Mouse (Mus musculus): Measurements from ENCODE around the gene Clcn6.

Gene Clcn6

GRCm38 (mm10) chr4:148040029-148040830 is 1.6 kb upstream of the Clcn6 start:
- DNase-seq (ENCODE audit: low read depth, low spot score), result peak; percentile 46

- DNase-seq (ENCODE audit: low read depth, low spot score), result peak; percentile 36
These were observed 820 bp upstream of the Clcn6 start for GRCm38 (mm10) chr4:148039254-148040028.

GRCm38 (mm10) chr4:148038079-148038599 is 482 bp downstream of the Clcn6 start:
- DNase-seq (ENCODE audit: low read depth, low spot score), result peak; percentile 56

GRCm38 (mm10) chr4:148035440-148035839 is 3.2 kb downstream of the Clcn6 start:
- no peak for DNase-seq (ENCODE audit: low read depth, low spot score)

- DNase-seq (ENCODE audit: low read depth, low spot score), result no peak
These were observed 4.7 kb downstream of the Clcn6 start for GRCm38 (mm10) chr4:148033858-148034410.

- no peak for DNase-seq (ENCODE audit: low read depth, low spot score)
These were observed 8.1 kb downstream of the Clcn6 start for GRCm38 (mm10) chr4:148030506-148030905.

GRCm38 (mm10) chr4:148029297-148029696 is 9.3 kb downstream of the Clcn6 start:
- no peak for DNase-seq (ENCODE audit: low read depth, low spot score)

GRCm38 (mm10) chr4:148024003-148024402 is 14.6 kb downstream of the Clcn6 start:
- DNase-seq (ENCODE audit: low read depth, low spot score), result no peak

- peak; percentile 72 for DNase-seq (ENCODE audit: low read depth, low spot score)
These were observed 20.2 kb downstream of the Clcn6 start for GRCm38 (mm10) chr4:148018410-148018809.

- DNase-seq (ENCODE audit: low read depth, low spot score), result no peak
These were observed 21.6 kb downstream of the Clcn6 start for GRCm38 (mm10) chr4:148016981-148017380.

- DNase-seq (ENCODE audit: low read depth, low spot score), result no peak
These were observed 23.2 kb downstream of the Clcn6 start for GRCm38 (mm10) chr4:148015418-148015817.

GRCm38 (mm10) chr4:148012216-148012615 is 26.4 kb downstream of the Clcn6 start:
- no peak for DNase-seq (ENCODE audit: low read depth, low spot score)

GRCm38 (mm10) chr4:148011332-148011731 is 27.3 kb downstream of the Clcn6 start:
- DNase-seq (ENCODE audit: low read depth, low spot score), result no peak

GRCm38 (mm10) chr4:148009641-148010040 is 29.0 kb downstream of the Clcn6 start:
- no peak for DNase-seq (ENCODE audit: low read depth, low spot score)

GRCm38 (mm10) chr4:148008412-148008811 is 30.2 kb downstream of the Clcn6 start:
- peak; percentile 72 for DNase-seq (ENCODE audit: low read depth, low spot score)

- no peak for DNase-seq (ENCODE audit: low read depth, low spot score)
These were observed 34.3 kb downstream of the Clcn6 start for GRCm38 (mm10) chr4:148004361-148004760.

GRCm38 (mm10) chr4:148001866-148002265 is 36.8 kb downstream of the Clcn6 start:
- DNase-seq (ENCODE audit: low read depth, low spot score), result no peak

GRCm38 (mm10) chr4:148001013-148001789 is 37.4 kb downstream of the Clcn6 start:
- no peak for DNase-seq (ENCODE audit: low read depth, low spot score)

GRCm38 (mm10) chr4:148000202-148000772 is 38.3 kb downstream of the Clcn6 start, which contains the start of gene Nppa:
Gene Nppa, plus strand, starts transcription at chr4:148000722.
- DNase-seq (ENCODE audit: low read depth, low spot score), result no peak

GRCm38 (mm10) chr4:147995311-147995710 is 43.3 kb downstream of the Clcn6 start:
- no peak for DNase-seq (ENCODE audit: low read depth, low spot score)

GRCm38 (mm10) chr4:147993571-147994095 is 45.0 kb downstream of the Clcn6 start:
- no peak for DNase-seq (ENCODE audit: low read depth, low spot score)
